Mouse (Mus musculus) midbrain, embryonic 16.5 days (tissue): ENCODE results near the gene Ccr4. TPM values are rescaled to one million over a fixed set of nuclear protein-coding genes. Genes with fewer than 3 reads are reported as not detected.
A peak's percentile ranks its signal among the peaks of the same experiment; 100 is the strongest.
"Not testable (repeated sequence)": the region's sequence is repeated elsewhere in the genome, so short reads cannot be mapped to it uniquely, and the experiment has no call there.

Experiments used
- ATAC-seq: fragments of 200-750 bp; cut with Nextera tagmentation; 2 replicates; pipeline ENCODE4 v1.8.0; 2017; ENCODE audit warnings: moderate TSS enrichment
- H3K27ac ChIP-seq: fragments of 300-500 bp; sonication (generic); 2 replicates; pipeline ENCODE4 v1.5.1; 2014; ENCODE audit warnings: mild to moderate bottlenecking, low read length, mixed read lengths
- H3K27me3 ChIP-seq: fragments of 300-500 bp; sonication (generic); 2 replicates; pipeline ENCODE4 v1.6.1; 2014; ENCODE audit warnings: low read depth, low read length, mixed read lengths; ENCODE audit not compliant: control insufficient read depth, insufficient read depth
- H3K36me3 ChIP-seq: fragments of 300-500 bp; sonication (generic); 2 replicates; pipeline ENCODE4 v1.6.1; 2014; ENCODE audit warnings: mild to moderate bottlenecking, low read length, moderate library complexity, mixed read lengths; ENCODE audit not compliant: control insufficient read depth, insufficient read depth
- H3K4me1 ChIP-seq: fragments of 300-500 bp; sonication (generic); 2 replicates; pipeline ENCODE4 v1.6.1; 2014; ENCODE audit warnings: mild to moderate bottlenecking, low read length, mixed read lengths; ENCODE audit not compliant: control insufficient read depth, insufficient read depth
- H3K4me2 ChIP-seq: fragments of 300-500 bp; sonication (generic); 2 replicates; pipeline ENCODE4 v1.6.1; 2014; ENCODE audit warnings: mild to moderate bottlenecking, low read length, mixed read lengths
- H3K4me3 ChIP-seq: fragments of 300-500 bp; sonication (generic); 2 replicates; pipeline ENCODE4 v1.5.1; 2014; ENCODE audit warnings: low read depth, mild to moderate bottlenecking, low read length, moderate library complexity, mixed read lengths
- H3K9ac ChIP-seq: fragments of 300-500 bp; sonication (generic); 2 replicates; pipeline ENCODE4 v1.6.1; 2014; ENCODE audit warnings: low read depth, low read length, mixed read lengths
- H3K9me3 ChIP-seq: fragments of 300-500 bp; sonication (generic); replicated peaks from 2 replicates; pipeline ENCODE4 v1.6.1; 2014; ENCODE audit warnings: mild to moderate bottlenecking, low read length, mixed read lengths; ENCODE audit not compliant: control insufficient read depth, poor library complexity, severe bottlenecking
- WGBS: fragments of 180-500 bp; shearing (Covaris S2); extraction: QIAGEN DNeasy Blood & Tissue Kit; methylation state at CpG from one replicate; pipeline ENCODE4 v1.1.7; 2014; 5-methylcytosine and 5-hydroxymethylcytosine counted together
- polyA plus RNA-seq: library from polyadenylated mRNA; unstranded; fragments of >200 nt; fragmentation: Nextera tagmentation; extraction: Ambion mirVana; gene quantifications from 2 replicates; pipeline ENCODE4 v1.2.1, GENCODE M21; 2015

Ccr4 gene
- polyA plus RNA-seq, 1 experiment from 2014 or later: not detected

DNA sequence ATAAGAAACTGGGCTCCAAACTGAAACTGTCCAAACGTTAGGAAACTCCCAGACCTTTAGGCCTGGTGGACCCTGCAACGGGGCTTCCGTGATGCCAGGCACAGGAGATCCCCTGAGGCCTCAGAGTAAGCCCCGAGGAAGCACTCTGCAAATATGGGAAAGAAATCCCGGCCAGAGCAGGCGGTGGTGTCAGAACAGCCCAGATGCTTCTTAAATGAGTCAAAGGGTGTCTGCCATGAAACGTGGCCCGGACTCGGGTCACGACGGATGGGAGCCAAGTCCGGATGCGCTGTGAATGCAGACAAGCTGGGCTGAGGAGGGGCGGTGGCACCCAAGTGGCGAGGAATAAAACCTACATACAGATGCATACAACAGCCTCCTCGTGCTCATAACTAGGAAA is 22.4 kb upstream of the Ccr4 start:
- H3K4me2 ChIP-seq: peak overlapping the region; percentile 17

GRCm38 (mm10) chr9:114526581-114526980 is 21.9 kb upstream of the Ccr4 start:
- Histone ChIP-seq H3K4me2 (no peak overlapping the region), H3K27me3 (peaks cover 2% of the 10 kb centered on the region; the same call in 1 of the 2 replicates), H3K27ac (no peak overlapping the region), H3K4me1 (peaks cover 10% of the 10 kb centered on the region), H3K9me3 (no peaks in the 10 kb centered on the region), H3K4me3 (no peak overlapping the region), H3K9ac (no peak overlapping the region), H3K36me3 (no peaks in the 10 kb centered on the region)
- WGBS: 8% methylated on average over 8 of the region's 8 CpGs
- ATAC-seq: no peak

More for the DNA sequence above, 22.4 kb upstream of the Ccr4 start:
- Histone ChIP-seq H3K27ac (no peak overlapping the region), H3K4me1 (peaks cover 10% of the 10 kb centered on the region), H3K4me3 (no peak overlapping the region), H3K9ac (no peak overlapping the region), H3K36me3 (no peaks in the 10 kb centered on the region), H3K27me3 (peaks cover 2% of the 10 kb centered on the region; the same call in 1 of the 2 replicates), H3K9me3 (no peaks in the 10 kb centered on the region)
- 3% methylated on average over 16 of the region's 16 CpGs for WGBS
- ATAC-seq: 0 out of 2 replicates have a peak, but pooled peaks have one; percentile 36

DNA sequence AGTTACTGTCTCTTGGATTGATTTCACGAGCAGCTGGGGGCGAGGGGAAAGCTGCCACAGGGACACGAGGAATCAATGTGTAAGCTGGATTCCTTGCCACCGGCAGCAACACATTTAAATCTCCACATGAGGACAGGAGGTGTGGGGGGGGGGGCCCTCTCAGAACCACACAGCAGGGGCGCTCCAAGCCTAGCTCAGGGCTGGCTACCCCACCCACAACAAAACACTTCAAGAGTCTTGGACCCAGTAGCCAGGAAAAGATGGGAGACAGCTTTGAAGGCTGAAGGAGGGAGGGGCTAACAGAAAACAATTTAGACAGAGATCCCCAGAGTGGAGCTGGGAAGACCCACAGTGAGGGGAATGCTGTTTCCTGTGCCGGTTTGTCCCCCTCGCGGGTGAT is 21.2 kb upstream of the Ccr4 start:
- Histone ChIP-seq H3K27me3 (peaks cover 2% of the 10 kb centered on the region; the same call in 1 of the 2 replicates), H3K4me3 (no peak overlapping the region), H3K9ac (no peak overlapping the region), H3K4me2 (no peak overlapping the region), H3K9me3 (no peaks in the 10 kb centered on the region), H3K4me1 (peaks cover 10% of the 10 kb centered on the region), H3K36me3 (no peaks in the 10 kb centered on the region), H3K27ac (no peak overlapping the region)
- ATAC-seq: no peak
- WGBS: 8% methylated on average over 8 of the region's 8 CpGs

- WGBS: 95% methylated on average over 13 of the region's 15 CpGs
- no peak for ATAC-seq
- H3K9ac ChIP-seq: no peak overlapping the region
Measured at GRCm38 (mm10) chr9:114525073-114525633, 20.4 kb upstream of the Ccr4 start.

DNA sequence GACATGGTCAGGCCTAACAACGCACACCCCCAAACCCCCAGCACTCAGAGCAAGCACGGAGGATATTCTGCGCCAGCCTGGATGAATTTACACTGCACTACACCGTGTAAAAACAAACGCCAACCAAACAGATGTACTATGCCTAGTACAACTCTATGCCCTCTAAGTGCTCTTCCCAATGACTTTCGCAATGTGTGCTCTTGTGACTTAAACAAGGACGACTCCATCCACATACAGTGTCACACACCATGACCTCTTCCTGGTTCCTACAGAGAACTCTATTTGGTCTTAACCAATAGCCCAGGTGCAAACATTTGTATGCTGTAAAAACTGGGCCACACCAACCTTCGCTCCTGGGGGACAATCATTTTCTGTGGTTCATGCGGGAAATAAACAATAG is 17.8 kb upstream of the Ccr4 start:
- WGBS: 92% methylated on average over 9 of the region's 9 CpGs
- H3K4me3 ChIP-seq: no peak overlapping the region
- peaks cover 10% of the 10 kb centered on the region for H3K4me1 ChIP-seq
- no peak overlapping the region for H3K4me2 ChIP-seq
- H3K9ac ChIP-seq: no peak overlapping the region
- H3K9me3 ChIP-seq: no peaks in the 10 kb centered on the region
- ATAC-seq: no peak
- peaks cover 2% of the 10 kb centered on the region; the same call in 1 of the 2 replicates for H3K27me3 ChIP-seq
- no peaks in the 10 kb centered on the region for H3K36me3 ChIP-seq
- no peak overlapping the region for H3K27ac ChIP-seq

More at GRCm38 (mm10) chr9:114525073-114525633, 20.4 kb upstream of the Ccr4 start:
- no peak overlapping the region for H3K4me3 ChIP-seq
- H3K36me3 ChIP-seq: no peaks in the 10 kb centered on the region
- peaks cover 10% of the 10 kb centered on the region for H3K4me1 ChIP-seq
- no peak overlapping the region for H3K4me2 ChIP-seq
- H3K27me3 ChIP-seq: peaks cover 2% of the 10 kb centered on the region; the same call in 1 of the 2 replicates
- H3K9me3 ChIP-seq: no peaks in the 10 kb centered on the region
- H3K27ac ChIP-seq: no peak overlapping the region

DNA sequence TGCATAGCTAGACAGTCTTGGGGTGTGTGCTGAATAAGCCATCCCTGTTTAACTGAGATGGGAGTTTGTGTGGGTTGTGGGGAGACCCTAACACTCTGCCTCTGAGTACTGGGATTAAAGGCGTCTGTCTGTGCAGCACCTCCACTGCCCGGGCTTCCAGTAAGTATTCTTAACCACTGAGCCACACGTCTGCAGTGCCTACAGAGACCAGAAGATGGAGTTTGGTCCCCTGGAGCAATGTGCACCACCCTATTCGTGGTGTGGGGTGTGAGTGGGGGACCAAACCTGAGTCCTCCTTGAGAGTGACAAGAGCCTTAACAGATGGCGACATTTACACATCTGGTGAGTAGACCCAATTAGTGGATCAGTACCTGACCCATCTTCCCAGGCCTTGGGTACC is 17.3 kb upstream of the Ccr4 start:
- Histone ChIP-seq H3K9me3 (no peaks in the 10 kb centered on the region), H3K27ac (no peak overlapping the region), H3K9ac (no peak overlapping the region), H3K4me1 (peaks cover 10% of the 10 kb centered on the region), H3K36me3 (no peaks in the 10 kb centered on the region), H3K4me3 (no peak overlapping the region), H3K27me3 (no peaks in the 10 kb centered on the region; the same call in 1 of the 2 replicates), H3K4me2 (no peak overlapping the region)
- no peak for ATAC-seq
- WGBS: 60% methylated on average over 5 of the region's 5 CpGs

GRCm38 (mm10) chr9:114520529-114520928 is 15.8 kb upstream of the Ccr4 start:
- ATAC-seq, H3K27ac ChIP-seq, H3K4me1 ChIP-seq, H3K9me3 ChIP-seq, H3K27me3 ChIP-seq, H3K9ac ChIP-seq, H3K4me2 ChIP-seq, H3K36me3 ChIP-seq, H3K4me3 ChIP-seq: not testable (repeated sequence)
- WGBS: 81% methylated on average over 4 of the region's 4 CpGs

DNA sequence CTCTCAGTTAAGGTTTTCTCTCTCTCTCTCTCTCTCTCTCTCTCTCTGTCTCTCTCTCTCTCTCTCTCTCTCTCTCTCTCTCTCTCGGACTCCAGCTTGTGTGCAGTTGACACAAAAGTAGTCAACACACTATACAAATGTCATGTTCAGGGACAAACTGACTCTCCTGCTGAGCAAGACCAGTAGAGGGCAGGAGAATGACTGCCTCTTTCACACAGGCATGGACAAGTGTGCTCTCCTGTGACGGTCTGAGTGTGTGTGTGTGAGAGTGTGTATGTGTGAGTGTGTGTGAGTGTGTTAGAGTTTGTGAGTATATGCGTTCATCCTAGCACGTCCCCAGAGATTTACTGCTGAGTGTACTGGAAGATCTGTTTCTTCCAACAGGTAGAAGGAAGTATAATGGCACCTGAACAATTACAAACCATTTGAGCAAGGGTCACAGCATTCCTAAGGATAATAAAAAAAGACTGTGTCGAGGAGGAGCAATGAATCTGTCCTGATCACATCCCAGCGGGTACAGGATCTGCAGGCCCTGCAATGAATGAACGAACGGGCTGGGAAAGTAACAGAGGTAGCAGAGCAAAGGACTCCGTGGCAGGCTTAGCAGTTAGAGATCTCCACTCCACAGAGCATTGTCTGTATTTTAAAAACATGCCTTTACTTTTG is 14.2 kb upstream of the Ccr4 start:
- no peaks in the 10 kb centered on the region for H3K36me3 ChIP-seq
- H3K9me3 ChIP-seq: no peaks in the 10 kb centered on the region; the same call in 1 of the 2 replicates
- H3K9ac ChIP-seq: no peak overlapping the region
- 68% methylated on average over 9 of the region's 9 CpGs for WGBS
- H3K4me3 ChIP-seq: no peak overlapping the region
- no peaks in the 10 kb centered on the region for H3K4me1 ChIP-seq
- no peak overlapping the region for H3K4me2 ChIP-seq
- no peaks in the 10 kb centered on the region for H3K27me3 ChIP-seq
- ATAC-seq: no peak
- no peak overlapping the region for H3K27ac ChIP-seq

- peaks cover 4% of the 10 kb centered on the region for H3K36me3 ChIP-seq
- no peak overlapping the region for H3K4me3 ChIP-seq
- WGBS: 84% methylated on average over 13 of the region's 13 CpGs
Measured at GRCm38 (mm10) chr9:114517924-114518497, 13.3 kb upstream of the Ccr4 start.

More at GRCm38 (mm10) chr9:114517924-114518497, 13.3 kb upstream of the Ccr4 start:
- Histone ChIP-seq H3K4me2 (no peak overlapping the region), H3K4me1 (no peaks in the 10 kb centered on the region), H3K27me3 (no peaks in the 10 kb centered on the region), H3K9ac (no peak overlapping the region), H3K9me3 (no peaks in the 10 kb centered on the region; the same call in 1 of the 2 replicates), H3K27ac (no peak overlapping the region)
- no peak for ATAC-seq
